Mouse (Mus musculus) hindlimb bud, embryonic 11.5 days (tissue): ENCODE data around the gene Gtdc1.

Source experiments
- DNase-seq: peaks from one replicate; pipeline ENCODE4 v3.0.0-alpha.2; 2012; ENCODE audit warnings: low read depth, low spot score; ENCODE audit errors: extremely low spot score

Gtdc1 gene

DNA sequence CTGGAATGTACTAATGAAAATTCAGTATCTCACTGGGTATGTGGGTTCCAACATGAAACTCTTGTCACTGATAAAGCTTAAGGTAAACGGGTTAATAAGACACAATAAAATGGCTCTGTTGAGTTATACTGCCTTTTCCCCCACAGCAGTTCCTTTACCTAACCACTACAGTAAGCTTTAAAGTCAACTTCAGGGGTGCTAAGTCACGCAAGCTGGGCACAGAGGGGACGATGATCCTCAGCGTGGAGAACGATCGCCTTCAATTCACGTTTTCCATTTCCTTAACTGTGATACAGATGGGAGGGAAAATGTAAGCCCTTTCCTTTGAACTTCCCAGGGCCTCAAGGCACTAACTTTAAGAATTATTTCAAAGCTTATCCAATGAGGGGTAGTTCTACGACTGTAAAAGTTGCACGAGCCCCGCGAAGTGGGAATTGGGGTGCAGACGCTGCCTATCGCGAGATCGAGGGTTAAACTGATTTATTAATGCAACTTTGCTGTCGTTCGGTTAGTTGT lies 1.2 kb downstream of the Gtdc1 start:
- peak; percentile 35 for DNase-seq

- DNase-seq = no peak
Measured at GRCm38 (mm10) chr2:44924618-44925017, 2.8 kb downstream of the Gtdc1 start.

- DNase-seq = no peak
Measured at GRCm38 (mm10) chr2:44923056-44923883, 4.2 kb downstream of the Gtdc1 start.

DNA sequence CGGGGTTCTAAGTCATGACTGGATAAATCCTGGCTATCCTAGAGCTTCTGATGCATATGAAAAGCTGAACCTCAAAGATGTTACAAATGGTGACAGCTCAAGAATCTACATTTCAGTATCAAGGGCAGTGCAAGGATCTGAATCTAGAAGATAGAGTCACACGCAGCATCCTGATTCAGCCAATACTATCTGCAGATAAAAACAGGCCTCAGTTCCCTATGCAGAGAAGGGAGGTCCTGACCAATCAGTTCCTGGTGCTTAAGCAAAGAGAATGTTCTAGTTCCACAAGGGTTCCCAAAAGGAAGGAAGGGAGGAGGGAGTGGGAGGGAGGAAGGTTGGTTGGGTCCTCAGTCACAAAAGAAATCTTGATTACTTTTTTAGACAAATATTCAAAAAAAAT lies 5.0 kb downstream of the Gtdc1 start:
- DNase-seq = no peak

- DNase-seq = no peak
Measured at GRCm38 (mm10) chr2:44920471-44920870, 7.0 kb downstream of the Gtdc1 start.

- no peak for DNase-seq
Measured at GRCm38 (mm10) chr2:44919326-44919725, 8.1 kb downstream of the Gtdc1 start.

DNA sequence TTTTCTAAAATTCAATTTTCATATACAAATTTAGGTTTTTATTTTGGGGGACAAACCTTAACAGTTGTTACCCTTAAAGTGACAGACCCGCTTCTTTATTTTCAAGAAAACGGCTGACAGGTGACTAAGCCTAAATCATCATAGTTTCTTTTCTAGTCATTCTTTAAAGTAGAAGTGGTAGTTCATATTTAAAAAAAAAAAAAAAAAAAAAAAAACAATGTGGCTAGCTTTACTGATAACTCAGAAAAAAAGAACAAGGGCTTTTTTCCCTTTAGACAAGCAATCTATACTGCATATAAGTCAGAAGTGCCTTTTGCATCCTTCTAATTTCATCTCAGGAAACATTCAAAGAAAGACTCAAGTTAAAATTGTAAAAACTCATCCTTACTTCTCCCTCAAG lies 8.7 kb downstream of the Gtdc1 start:
- DNase-seq = no peak

- DNase-seq = no peak
Measured at GRCm38 (mm10) chr2:44916286-44916685, 11.2 kb downstream of the Gtdc1 start.

DNA sequence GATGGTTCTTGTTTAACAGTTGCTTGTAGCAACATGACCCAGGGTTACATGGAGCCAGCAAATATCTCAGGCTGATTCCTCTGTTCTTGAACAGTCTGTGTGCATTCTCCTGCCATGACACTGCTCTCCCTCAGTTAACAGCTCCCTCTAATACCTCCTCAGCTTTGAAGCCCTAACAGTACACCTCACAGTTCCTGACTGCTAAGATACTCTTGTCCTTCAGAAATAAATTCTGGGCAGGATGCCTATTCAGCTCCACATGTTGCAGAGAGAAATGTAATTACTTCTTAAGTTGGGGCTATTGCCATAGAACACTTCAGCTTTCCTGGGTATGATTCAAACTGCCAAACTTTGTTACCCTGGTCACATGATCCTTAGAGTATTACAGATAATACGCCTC lies 29.7 kb downstream of the Gtdc1 start:
- DNase-seq = no peak

- no peak for DNase-seq
Measured at GRCm38 (mm10) chr2:44873718-44874117, 53.7 kb downstream of the Gtdc1 start.

- DNase-seq = no peak
Measured at GRCm38 (mm10) chr2:44864726-44865125, 62.7 kb downstream of the Gtdc1 start.

DNA sequence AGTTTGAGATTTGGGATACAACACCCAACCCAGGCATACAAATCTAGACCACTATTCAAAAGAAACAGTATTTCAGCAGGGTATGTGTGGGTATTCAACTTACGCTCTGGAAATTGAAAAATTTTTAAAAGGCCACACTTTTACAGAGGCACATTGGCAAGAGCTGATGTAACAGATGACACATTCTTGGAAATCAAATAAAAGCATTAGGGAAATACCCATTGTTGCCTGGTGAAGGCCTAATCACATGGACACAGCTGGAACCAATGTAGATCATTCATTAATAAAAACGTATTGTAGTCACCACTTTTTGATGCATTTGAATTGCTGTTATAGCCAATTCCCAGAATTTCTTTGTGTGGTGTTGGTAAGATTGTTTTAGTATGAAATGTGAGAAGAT lies 73.0 kb downstream of the Gtdc1 start:
- no peak for DNase-seq

DNA sequence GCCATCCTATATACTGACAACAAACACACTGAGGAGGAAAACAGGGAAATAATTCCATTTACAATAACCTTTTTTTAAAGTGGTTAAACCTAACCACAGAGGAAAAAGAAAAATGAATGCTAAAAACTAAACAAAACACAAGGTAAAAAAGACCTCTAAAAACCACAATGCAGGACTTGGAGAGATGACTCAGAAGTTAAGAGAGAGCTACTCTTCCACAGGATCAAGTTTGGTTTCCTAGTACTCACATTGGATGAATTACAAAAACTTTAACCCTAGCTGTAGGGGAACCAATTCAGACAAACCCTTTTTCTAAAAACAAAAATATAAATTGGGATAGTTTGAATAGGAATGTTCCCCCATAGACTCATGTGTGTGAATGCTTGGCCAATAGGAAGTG lies 77.8 kb downstream of the Gtdc1 start:
- DNase-seq = no peak

- no peak for DNase-seq
Measured at GRCm38 (mm10) chr2:44848156-44848555, 79.3 kb downstream of the Gtdc1 start.

- no peak for DNase-seq
Measured at GRCm38 (mm10) chr2:44845424-44845823, 82.0 kb downstream of the Gtdc1 start.

DNA sequence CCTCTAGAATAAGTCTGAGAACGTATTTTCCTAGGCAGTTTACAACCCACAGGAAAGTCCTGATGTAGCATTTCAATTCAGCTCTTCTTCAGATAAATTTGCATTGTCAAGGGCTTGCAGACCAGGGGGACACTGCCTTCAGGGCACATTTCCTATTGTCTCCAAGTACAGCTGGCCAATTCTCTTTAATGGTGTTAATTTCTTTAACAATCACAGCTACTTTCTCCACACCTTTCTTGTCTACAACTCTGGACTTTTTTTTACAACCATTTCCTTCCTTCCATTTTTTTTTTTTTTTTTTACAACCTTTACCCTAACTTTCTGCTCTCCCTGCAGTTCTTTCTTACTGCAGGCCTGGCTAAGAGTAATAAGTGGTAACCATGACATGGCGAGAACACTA lies 97.7 kb downstream of the Gtdc1 start:
- DNase-seq = no peak

DNA sequence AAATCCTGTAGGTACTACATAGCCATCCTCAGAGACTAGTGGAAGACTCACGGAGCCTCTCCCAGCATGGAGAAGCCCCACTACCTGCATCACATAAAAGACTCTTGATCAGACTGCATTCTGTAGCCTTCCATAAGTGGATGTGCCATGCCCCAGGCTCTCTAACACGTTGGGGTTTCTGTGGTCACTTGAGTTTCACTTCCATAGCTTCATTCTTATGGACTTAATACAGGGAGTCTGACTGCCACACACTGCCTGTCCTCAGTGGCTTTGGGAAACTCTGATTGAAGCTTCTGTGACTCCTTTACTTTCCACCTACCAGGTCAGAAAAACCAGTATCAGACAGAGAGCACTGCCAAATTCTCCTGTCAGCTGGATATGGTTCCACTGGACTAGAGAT lies 98.1 kb downstream of the Gtdc1 start:
- no peak for DNase-seq

DNA sequence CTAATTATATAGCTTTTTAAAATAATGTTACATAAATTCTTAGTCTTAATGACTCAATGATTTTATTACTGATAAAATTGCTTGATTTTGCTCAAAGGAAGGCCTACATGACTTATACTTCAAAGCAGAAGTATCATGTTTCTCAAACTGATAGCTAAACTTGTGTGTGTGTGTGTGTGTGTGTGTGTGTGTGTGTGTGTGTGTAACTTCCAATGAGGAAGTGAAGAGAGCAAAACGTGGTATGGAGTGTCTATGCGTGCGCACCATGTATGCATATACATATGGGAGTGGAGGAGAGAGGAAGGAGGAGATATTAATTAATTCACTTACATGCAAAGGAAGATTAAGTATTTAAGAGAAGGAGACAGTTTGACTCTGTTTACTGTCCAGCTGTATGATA lies 100.8 kb downstream of the Gtdc1 start:
- no peak for DNase-seq

GRCm38 (mm10) chr2:44817787-44818186 lies 109.7 kb downstream of the Gtdc1 start:
- DNase-seq = no peak

GRCm38 (mm10) chr2:44813729-44814128 lies 113.7 kb downstream of the Gtdc1 start:
- DNase-seq = no peak

- DNase-seq = no peak
Measured at GRCm38 (mm10) chr2:44804497-44804896, 123.0 kb downstream of the Gtdc1 start.

DNA sequence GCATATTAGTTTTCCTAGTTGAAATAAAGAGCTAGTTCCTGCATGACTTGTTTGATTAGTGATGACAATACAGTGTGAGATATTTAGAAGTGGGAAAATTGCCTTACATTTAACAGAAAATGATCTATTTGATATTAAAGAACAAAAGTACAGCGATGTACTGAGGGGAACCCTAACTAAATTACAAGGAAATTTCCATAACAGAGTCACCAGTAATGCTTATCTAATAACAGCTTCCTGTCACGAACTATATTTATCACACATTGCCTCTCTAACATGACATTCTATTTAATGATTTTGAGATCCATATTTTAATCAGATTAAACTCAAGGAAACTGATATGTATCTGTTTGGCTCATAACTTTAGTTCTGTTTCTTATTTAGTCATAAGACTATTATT lies 126.1 kb downstream of the Gtdc1 start:
- no peak for DNase-seq

DNA sequence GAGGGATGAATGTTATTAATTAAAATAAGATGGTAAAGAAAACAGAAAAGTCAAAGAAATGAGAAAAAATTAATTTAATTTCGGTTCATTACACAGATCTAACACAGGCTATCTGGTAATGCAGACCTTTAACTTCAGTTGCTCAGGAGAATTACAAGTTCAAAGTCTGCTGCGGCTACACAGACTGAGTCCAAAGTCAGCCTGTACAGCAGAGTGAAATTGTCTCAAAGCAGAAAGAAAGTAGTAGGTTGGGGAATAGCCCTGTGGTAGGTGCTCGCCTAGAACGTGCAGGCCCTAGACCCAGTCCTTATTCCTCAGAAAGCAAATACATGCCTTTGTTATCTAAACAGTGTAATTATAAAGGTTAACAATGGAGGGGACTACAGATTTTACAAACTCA lies 135.6 kb downstream of the Gtdc1 start:
- DNase-seq = no peak
